Comparison of ENCODE assay signal across 12 mouse cellular contexts in the genomic region with DNA sequence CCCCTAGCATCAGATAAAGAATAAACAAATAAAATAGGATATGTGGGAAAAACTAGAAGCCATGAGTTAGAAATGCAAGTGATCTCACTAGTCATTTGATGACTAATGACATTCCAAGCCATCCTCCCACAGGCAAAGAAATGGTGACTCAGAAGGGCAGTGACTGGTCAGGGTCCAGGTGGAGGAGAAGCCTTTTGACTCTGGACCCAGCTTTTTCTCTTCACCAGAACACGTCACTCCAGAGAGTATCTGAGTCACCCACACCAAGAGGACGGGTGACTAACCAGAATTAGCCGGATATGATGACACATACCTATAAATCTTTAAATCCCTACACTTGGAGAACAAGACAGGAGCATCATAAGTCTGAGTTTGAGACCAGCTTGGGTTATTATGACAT. TPM values are rescaled to one million over a fixed set of nuclear protein-coding genes. Genes with fewer than 3 reads are reported as not detected.
A peak's percentile ranks its signal among the peaks of the same experiment; 100 is the strongest.
DNase-seq lines count a peak whose midpoint lies in the region; ATAC-seq and TF ChIP-seq lines count a peak whose summit lies in the region.
"Had no signal": no experiment of that assay in that cellular context is flagged by ENCODE, and none has a peak within 500 bp of the region (broad histone marks: within the 10 kb centered on the region; RNA-seq: fewer than 3 reads in every experiment).

No protein-coding gene starts in this region.

- no peak overlapping the region for H3K4me2 ChIP-seq in intestine, embryonic 15.5 days (replicated peaks)
- no peak overlapping the region for H3K4me2 ChIP-seq in hindbrain, embryonic 16.5 days (ENCODE audit: low read length)
- H3K4me2 ChIP-seq: hindbrain, embryonic 12.5 days; limb, embryonic 12.5 days had no signal

- H3K27ac ChIP-seq in intestine, embryonic 15.5 days = no peak overlapping the region
- peak overlapping the region; percentile 75 for H3K27ac ChIP-seq in small intestine, adult 2 months (ENCODE audit: insufficient read depth, low read depth, low read length)
- no peak overlapping the region for H3K27ac ChIP-seq in hindbrain, embryonic 16.5 days (ENCODE audit: low read depth, low read length)
- H3K27ac ChIP-seq: heart, adult 2 months; hindbrain, embryonic 12.5 days; limb, embryonic 12.5 days had no signal

- H3K4me3 ChIP-seq in intestine, embryonic 15.5 days (replicated peaks) = no peak overlapping the region
- no peak overlapping the region for H3K4me3 ChIP-seq in small intestine, adult 2 months (ENCODE audit: low read depth, low read length)
- no peak overlapping the region for H3K4me3 ChIP-seq in hindbrain, embryonic 16.5 days (ENCODE audit: low read length)
- H3K4me3 ChIP-seq: heart, adult 2 months; hindbrain, embryonic 12.5 days; limb, embryonic 12.5 days had no signal

- WGBS in intestine, embryonic 15.5 days = 75% methylated on average over 3 of the region's 3 CpGs
- WGBS in small intestine, adult 2 months = 61% methylated on average over 3 of the region's 3 CpGs
- 89% methylated on average over 3 of the region's 3 CpGs for WGBS in hindbrain, embryonic 16.5 days

- H3K9ac ChIP-seq in intestine, embryonic 15.5 days = no peak overlapping the region
- no peak overlapping the region for H3K9ac ChIP-seq in hindbrain, embryonic 16.5 days (ENCODE audit: low read depth, low read length)
- H3K9ac ChIP-seq: hindbrain, embryonic 12.5 days; limb, embryonic 12.5 days had no signal

- H3K36me3 ChIP-seq in intestine, embryonic 15.5 days = peaks cover 42% of the 10 kb centered on the region
- H3K36me3 ChIP-seq in small intestine, adult 2 months (ENCODE audit: control insufficient read depth, insufficient read depth, low read length) = peaks cover 69% of the 10 kb centered on the region
- peaks cover 44% of the 10 kb centered on the region for H3K36me3 ChIP-seq in hindbrain, embryonic 16.5 days (ENCODE audit: control insufficient read depth, insufficient read depth, low read length)

- ATAC-seq in intestine, embryonic 15.5 days = peak; percentile 68
- ATAC-seq in hindbrain, embryonic 16.5 days = no peak

- TF ChIP-seq CTCF in small intestine, adult 2 months (IDR thresholded peaks at IDR 0.05; ENCODE audit: extremely low read depth, insufficient read length, insufficient replicate concordance, low read depth, low read length) = no peak

- H3K9me3 ChIP-seq in intestine, embryonic 15.5 days = 0 out of 2 replicates have a peak, but pooled peaks cover 5% of the 10 kb centered on the region
- peaks cover 4% of the 10 kb centered on the region; the same call in 1 of the 2 replicates for H3K9me3 ChIP-seq in hindbrain, embryonic 16.5 days (ENCODE audit: control insufficient read depth, low read length)

- H3K4me1 ChIP-seq in intestine, embryonic 15.5 days (replicated peaks) = no peaks in the 10 kb centered on the region
- peaks cover 5% of the 10 kb centered on the region; the same call in 1 of the 2 replicates for H3K4me1 ChIP-seq in small intestine, adult 2 months (ENCODE audit: control insufficient read depth, insufficient read depth, insufficient read length, low read length)
- H3K4me1 ChIP-seq in hindbrain, embryonic 16.5 days (ENCODE audit: control insufficient read depth, insufficient read depth, low read depth, low read length) = no peaks in the 10 kb centered on the region
- H3K4me1 ChIP-seq: hindbrain, embryonic 12.5 days; limb, embryonic 12.5 days had no signal

- DNase-seq in kidney, adult 11 months = peak; percentile 24
- no peak for DNase-seq in kidney, adult 18-20 months
- DNase-seq in NIH3T3 (ENCODE audit: low read depth) = peak; percentile 87
- DNase-seq in ovary, postnatal 36 days (ENCODE audit: low spot score) = no peak
- DNase-seq in cerebellum, adult 9-10 months = no peak
- DNase-seq: heart, adult 2 months; lung, adult 18-20 months had no signal

- H3K27me3 ChIP-seq in intestine, embryonic 15.5 days (replicated peaks) = no peaks in the 10 kb centered on the region
- H3K27me3 ChIP-seq in small intestine, adult 2 months (ENCODE audit: control insufficient read depth, insufficient read depth, low read length) = no peaks in the 10 kb centered on the region
- no peaks in the 10 kb centered on the region for H3K27me3 ChIP-seq in hindbrain, embryonic 16.5 days (replicated peaks; ENCODE audit: control insufficient read depth, insufficient read depth, low read length)
- H3K27me3 ChIP-seq: hindbrain, embryonic 12.5 days; limb, embryonic 12.5 days had no signal

- TF ChIP-seq POLR2A in small intestine, adult 2 months (IDR thresholded peaks at IDR 0.05; ENCODE audit: low read depth, low read length) = no peak

RNA-seq across cellular contexts. Expression of a gene that starts 19.6 kb away (rescaled TPM):
- 35.4 and 39.7 TPM in 2 replicates for polyA plus RNA-seq in intestine, embryonic 15.5 days (2015; fragmentation: Nextera tagmentation; extraction: Ambion mirVana)
- polyA plus RNA-seq in small intestine, adult 2 months (2012; rRNA removed) = 26.9 and 82.8 TPM in 2 replicates
- 18.8 and 18.9 TPM in 2 replicates for polyA plus RNA-seq in hindbrain, embryonic 16.5 days (2015; fragmentation: Nextera tagmentation; extraction: Ambion mirVana)

RNA-seq across cellular contexts. Expression of a gene that starts 43.7 kb away (rescaled TPM):
- polyA plus RNA-seq in intestine, embryonic 15.5 days (2015; fragmentation: Nextera tagmentation; extraction: Ambion mirVana) = 32.1 and 32.3 TPM in 2 replicates
- 7.2 and 14.0 TPM in 2 replicates for polyA plus RNA-seq in small intestine, adult 2 months (2012; rRNA removed)
- 10.9 and 12.3 TPM in 2 replicates for polyA plus RNA-seq in hindbrain, embryonic 16.5 days (2015; fragmentation: Nextera tagmentation; extraction: Ambion mirVana)

Comparison
In these comparisons a context has a peak if more than half of its experiments do, and no peak if none do; other contexts are left out.
1. DNase-seq: peak in kidney, adult 11 months (single experiment) and NIH3T3 (single experiment); none in kidney, adult 18-20 months (single experiment), ovary, postnatal 36 days (single experiment) and cerebellum, adult 9-10 months (single experiment).